Mouse (Mus musculus) midbrain, embryonic 10.5 days (tissue): Measurements from ENCODE around the gene Olfr111. TPM values are rescaled to one million over a fixed set of nuclear protein-coding genes. Genes with fewer than 3 reads are reported as not detected.
"Not testable (repeated sequence)": the region's sequence is repeated elsewhere in the genome, so short reads cannot be mapped to it uniquely, and the experiment has no call there.

Source experiments
- DNase-seq: peaks from one replicate; pipeline ENCODE4 v3.0.0-alpha.2; 2017; ENCODE audit warnings: low spot score
- H3K27ac ChIP-seq: fragments of 300-500 bp; sonication (generic); replicated peaks from 2 replicates; pipeline ENCODE4 v1.5.1; 2016; ENCODE audit warnings: mild to moderate bottlenecking
- H3K27me3 ChIP-seq: fragments of 300-500 bp; sonication (generic); 2 replicates; pipeline ENCODE4 v1.6.1; 2016; ENCODE audit warnings: low read depth, mild to moderate bottlenecking; ENCODE audit not compliant: poor library complexity, severe bottlenecking
- H3K36me3 ChIP-seq: fragments of 300-500 bp; sonication (generic); 2 replicates; pipeline ENCODE4 v1.6.1; 2016; ENCODE audit warnings: mild to moderate bottlenecking, moderate library complexity
- H3K4me1 ChIP-seq: fragments of 300-500 bp; sonication (generic); 2 replicates; pipeline ENCODE4 v1.6.1; 2016
- H3K4me3 ChIP-seq: fragments of 300-500 bp; sonication (generic); 2 replicates; pipeline ENCODE4 v1.5.1; 2016; ENCODE audit warnings: mild to moderate bottlenecking, moderate library complexity
- H3K9me3 ChIP-seq: fragments of 300-500 bp; sonication (generic); replicated peaks from 2 replicates; pipeline ENCODE4 v1.6.1; 2016; ENCODE audit warnings: mild to moderate bottlenecking
- WGBS: fragments of 180-500 bp; shearing (Covaris S2); methylation state at CpG from one replicate; pipeline ENCODE4 v1.1.7; 2016; 5-methylcytosine and 5-hydroxymethylcytosine counted together
- polyA plus RNA-seq: library from polyadenylated mRNA; unstranded; fragments of >200 nt; fragmentation: Nextera tagmentation; extraction: Ambion mirVana; gene quantifications from 2 replicates; pipeline ENCODE4 v1.2.1, GENCODE M21; 2016

Gene Olfr111
- polyA plus RNA-seq = not detected in 2 replicates

- H3K27ac ChIP-seq = no peak within 1 kb of the TSS
- H3K4me3 ChIP-seq = no peak within 1 kb of the TSS
- no peaks in the 10 kb centered on the region for H3K9me3 ChIP-seq
- no peak for DNase-seq
- H3K27me3 ChIP-seq = no peaks in the 10 kb centered on the region
- H3K4me1 ChIP-seq = no peaks in the 10 kb centered on the region
- no peaks in the 10 kb centered on the region for H3K36me3 ChIP-seq
- 89% methylated on average over 4 of the region's 4 CpGs for WGBS
Observed at GRCm38 (mm10) chr17:37507730-37508129, at the start of gene Olfr111. Gene Olfr111, plus strand, starts transcription at chr17:37508030.

DNA sequence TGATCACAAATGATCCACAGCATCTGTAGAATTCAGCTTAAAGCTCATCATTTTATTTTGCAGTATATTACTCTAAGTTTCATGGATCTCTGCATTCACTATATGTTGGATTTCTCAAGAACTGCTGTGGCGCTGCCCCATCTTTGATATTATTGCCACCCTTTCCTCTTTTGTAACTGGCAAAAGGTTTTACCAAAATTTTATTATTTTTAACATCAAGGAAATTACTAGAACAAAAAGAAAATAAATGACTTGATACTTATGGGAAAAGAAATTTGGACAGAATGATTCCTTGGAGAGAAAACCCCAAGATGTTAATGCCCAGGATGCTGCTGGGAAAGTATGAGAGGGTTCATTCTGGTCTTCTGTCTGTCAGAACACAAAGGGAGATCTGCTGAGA, 49.2 kb upstream of the Olfr111 start, which contains the start of gene Olfr109:
TSS of gene Olfr109 (plus strand) at position 301 of the 400 bp plus-strand sequence.
- Histone ChIP-seq H3K36me3 (no peaks in the 10 kb centered on the region), H3K9me3 (no peaks in the 10 kb centered on the region), H3K4me1 (no peaks in the 10 kb centered on the region), H3K27ac (no peak within 1 kb of the TSS), H3K27me3 (no peaks in the 10 kb centered on the region), H3K4me3 (no peak within 1 kb of the TSS)
- WGBS = 94% methylated on average over 1 of the region's 1 CpGs
- no peak for DNase-seq

DNA sequence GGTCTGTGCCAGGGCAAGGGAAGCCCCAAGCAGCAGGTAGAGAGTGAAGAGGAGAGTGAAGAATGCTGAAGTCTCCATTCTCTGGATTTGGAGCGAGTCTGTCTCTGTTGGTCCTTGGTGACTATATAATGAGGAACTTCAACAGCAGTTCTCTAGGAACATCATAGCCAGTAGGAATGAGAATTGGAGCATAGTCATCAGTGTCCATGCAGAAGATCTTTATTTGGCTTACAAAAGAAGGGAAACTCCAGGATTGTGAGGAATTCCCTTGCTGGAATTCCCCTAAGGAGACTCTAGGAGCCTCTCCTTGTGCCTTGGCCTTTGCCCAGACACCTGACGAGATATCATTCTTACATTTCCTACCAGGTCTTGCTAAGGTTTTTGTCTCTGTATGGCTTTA, 24.4 kb upstream of the Olfr111 start, which contains the start of gene H2-M2:
TSS of gene H2-M2 (minus strand) at position 101 of the 400 bp plus-strand sequence.
- H3K9me3 ChIP-seq = peaks cover 3% of the 10 kb centered on the region; the same call in 1 of the 2 replicates
- DNase-seq = no peak
- H3K4me1 ChIP-seq = no peaks in the 10 kb centered on the region
- H3K27me3 ChIP-seq = no peaks in the 10 kb centered on the region
- H3K4me3 ChIP-seq = no peak within 1 kb of the TSS
- no peaks in the 10 kb centered on the region for H3K36me3 ChIP-seq
- no peak within 1 kb of the TSS for H3K27ac ChIP-seq
- WGBS = 86% methylated on average over 2 of the region's 2 CpGs

GRCm38 (mm10) chr17:37491930-37492518, 15.8 kb upstream of the Olfr111 start, which contains the start of gene Olfr110:
Gene Olfr110, plus strand, starts transcription at chr17:37492468.
- no peak for DNase-seq
- H3K36me3 ChIP-seq = no peaks in the 10 kb centered on the region
- no peaks in the 10 kb centered on the region for H3K4me1 ChIP-seq
- no peaks in the 10 kb centered on the region for H3K9me3 ChIP-seq
- 59% methylated on average over 1 of the region's 1 CpGs for WGBS
- H3K27me3 ChIP-seq = no peaks in the 10 kb centered on the region
- no peak within 1 kb of the TSS for H3K4me3 ChIP-seq
- no peak within 1 kb of the TSS for H3K27ac ChIP-seq

- H3K4me3 ChIP-seq, DNase-seq, H3K9me3 ChIP-seq, H3K27ac ChIP-seq, H3K4me1 ChIP-seq, H3K36me3 ChIP-seq, H3K27me3 ChIP-seq: not testable (repeated sequence)
Observed at GRCm38 (mm10) chr17:37524612-37525011, 16.8 kb downstream of the Olfr111 start.

GRCm38 (mm10) chr17:37525427-37525826, 17.6 kb downstream of the Olfr111 start:
- not testable (repeated sequence) for H3K4me3 ChIP-seq, H3K27ac ChIP-seq, H3K4me1 ChIP-seq, H3K36me3 ChIP-seq, H3K27me3 ChIP-seq, H3K9me3 ChIP-seq, DNase-seq
- 82% methylated on average over 1 of the region's 1 CpGs for WGBS

DNA sequence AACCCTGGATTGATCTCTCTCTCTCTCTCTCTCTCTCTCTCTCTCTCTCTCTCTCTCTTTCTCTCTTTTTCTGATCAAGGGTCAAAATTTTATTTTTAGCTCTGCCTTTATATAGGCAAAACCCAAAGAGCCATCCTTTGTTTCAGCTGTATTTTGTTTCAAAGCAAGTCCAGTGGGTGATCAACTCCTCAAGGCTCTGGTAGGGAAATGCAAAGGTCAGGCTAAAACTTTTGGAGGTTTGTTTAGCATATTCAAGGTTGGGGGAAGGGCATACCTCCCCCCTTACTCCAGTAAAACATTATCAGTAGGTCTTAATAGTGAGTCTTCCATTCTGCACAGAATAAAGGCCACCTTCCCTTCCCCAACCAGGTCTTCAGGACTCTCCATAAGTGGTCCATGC, 27.3 kb downstream of the Olfr111 start:
- no peak for DNase-seq
- Histone ChIP-seq H3K4me1 (no peaks in the 10 kb centered on the region), H3K9me3 (no peaks in the 10 kb centered on the region), H3K4me3 (no peak overlapping the region), H3K36me3 (no peaks in the 10 kb centered on the region), H3K27ac (no peak overlapping the region), H3K27me3 (no peaks in the 10 kb centered on the region)

- H3K4me3 ChIP-seq, H3K9me3 ChIP-seq, H3K27me3 ChIP-seq, H3K36me3 ChIP-seq, H3K4me1 ChIP-seq, DNase-seq, H3K27ac ChIP-seq: not testable (repeated sequence)
- WGBS = 68% methylated on average over 1 of the region's 1 CpGs
Observed at GRCm38 (mm10) chr17:37538416-37538815, 30.6 kb downstream of the Olfr111 start.

GRCm38 (mm10) chr17:37541454-37542119, 33.8 kb downstream of the Olfr111 start:
- WGBS = 81% methylated on average over 4 of the region's 4 CpGs

DNA sequence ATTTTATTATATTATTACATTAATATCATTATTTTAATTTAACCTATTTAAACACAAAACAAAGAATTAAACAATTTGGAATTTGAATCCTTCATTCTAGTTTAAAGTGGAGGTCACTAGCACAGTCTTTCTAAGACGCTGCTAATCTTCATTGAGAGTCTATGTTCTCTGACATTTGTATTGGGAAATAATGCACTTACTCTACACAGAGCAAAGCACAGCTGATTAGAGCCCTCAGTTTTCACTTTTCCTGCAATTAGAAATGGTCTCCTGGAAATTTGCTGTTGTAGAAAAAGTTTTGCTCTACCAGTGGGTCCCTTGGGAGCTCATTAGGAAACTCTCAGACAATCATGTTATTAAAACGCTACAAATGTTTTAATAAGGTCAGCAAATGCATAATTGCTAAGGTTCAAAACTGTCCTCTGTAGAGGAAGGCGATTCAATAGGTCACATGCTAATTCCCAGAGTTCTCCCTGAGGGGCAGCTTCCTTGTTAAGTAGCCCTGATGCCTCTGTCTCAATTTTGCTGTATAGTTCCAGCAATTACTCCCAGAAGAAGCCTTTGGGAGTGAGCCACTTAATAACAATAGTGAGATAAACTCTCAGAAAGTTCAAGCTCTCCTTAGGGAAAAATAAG, 36.1 kb downstream of the Olfr111 start:
- DNase-seq = no peak
- H3K4me1 ChIP-seq = peaks cover 3% of the 10 kb centered on the region; the same call in 1 of the 2 replicates
- H3K9me3 ChIP-seq = no peaks in the 10 kb centered on the region
- no peak overlapping the region for H3K27ac ChIP-seq
- no peaks in the 10 kb centered on the region for H3K36me3 ChIP-seq
- H3K4me3 ChIP-seq = no peak overlapping the region
- WGBS = 74% methylated on average over 3 of the region's 3 CpGs
- no peaks in the 10 kb centered on the region for H3K27me3 ChIP-seq

More at GRCm38 (mm10) chr17:37541454-37542119, 33.8 kb downstream of the Olfr111 start:
- no peaks in the 10 kb centered on the region for H3K9me3 ChIP-seq
- H3K4me1 ChIP-seq = peaks cover 3% of the 10 kb centered on the region; the same call in 1 of the 2 replicates
- no peak for DNase-seq
- H3K4me3 ChIP-seq = no peak overlapping the region
- no peaks in the 10 kb centered on the region for H3K36me3 ChIP-seq
- no peaks in the 10 kb centered on the region for H3K27me3 ChIP-seq
- H3K27ac ChIP-seq = no peak overlapping the region

DNA sequence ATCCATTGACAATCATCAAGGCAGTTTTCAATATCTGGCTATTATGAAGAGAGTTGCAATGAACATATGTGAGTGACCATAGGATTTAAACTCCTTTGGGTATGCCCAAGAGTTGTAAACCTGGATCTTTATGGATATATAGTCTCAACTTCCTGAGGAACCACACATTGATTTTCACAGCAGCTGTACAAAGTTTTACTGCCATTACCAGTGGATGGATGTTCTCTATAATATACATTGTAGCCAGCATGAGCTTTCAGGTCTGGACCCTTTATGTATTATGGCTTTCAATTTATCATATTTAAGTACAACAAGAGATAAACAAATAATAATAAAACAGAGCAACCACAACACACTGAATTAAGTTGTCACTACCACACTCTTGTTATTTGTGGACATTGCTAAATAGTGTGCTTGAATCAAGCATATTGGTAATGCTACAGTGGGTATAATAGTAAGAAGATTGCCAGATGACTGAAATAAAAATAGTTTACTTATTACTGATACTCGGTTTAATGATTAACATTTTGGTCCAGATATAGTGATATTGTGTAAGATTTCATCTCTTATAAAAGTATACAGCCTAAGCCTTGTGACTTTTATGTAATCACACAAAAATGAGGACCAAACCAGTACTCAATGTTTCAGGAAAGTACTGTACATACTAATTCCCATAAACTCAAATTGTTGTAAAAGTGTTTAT, 51.2 kb downstream of the Olfr111 start:
- WGBS = 70% methylated on average over 1 of the region's 1 CpGs
- H3K9me3 ChIP-seq = no peaks in the 10 kb centered on the region

DNA sequence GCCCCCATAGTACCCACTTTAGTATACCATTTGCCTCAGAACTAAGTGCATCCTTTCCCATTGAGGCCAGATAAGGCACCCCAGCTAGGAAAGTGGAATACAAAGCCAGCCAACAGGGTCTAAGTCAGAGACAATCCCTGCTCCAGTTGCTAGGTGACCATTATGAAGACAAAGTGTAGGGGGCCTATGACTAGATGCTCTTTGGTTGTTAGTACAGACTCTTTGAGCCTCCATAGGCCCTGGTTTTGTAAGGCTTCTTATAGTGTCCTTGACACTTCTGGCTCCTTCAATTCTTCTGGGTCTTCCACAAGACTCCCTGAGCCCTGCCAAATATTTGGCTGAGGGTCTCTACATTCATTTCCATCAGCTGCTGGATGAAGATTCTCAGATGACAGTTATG, 61.5 kb downstream of the Olfr111 start, which contains the start of gene Olfr112:
TSS of gene Olfr112 (minus strand) at position 101 of the 400 bp plus-strand sequence.
- Histone ChIP-seq H3K4me3 (no peak within 1 kb of the TSS), H3K4me1 (no peaks in the 10 kb centered on the region), H3K27ac (no peak within 1 kb of the TSS), H3K9me3 (no peaks in the 10 kb centered on the region), H3K27me3 (no peaks in the 10 kb centered on the region), H3K36me3 (no peaks in the 10 kb centered on the region)
- DNase-seq = no peak

More for the DNA sequence above, 51.2 kb downstream of the Olfr111 start:
- Histone ChIP-seq H3K27me3 (no peaks in the 10 kb centered on the region), H3K4me3 (no peak overlapping the region), H3K36me3 (no peaks in the 10 kb centered on the region), H3K4me1 (no peaks in the 10 kb centered on the region), H3K27ac (no peak overlapping the region)
- no peak for DNase-seq
